Mouse (Mus musculus) embryonic fibroblast, embryonic 13.5 days (primary cell): Measurements from ENCODE around the gene Tmem63c. TPM values are rescaled to one million over a fixed set of nuclear protein-coding genes. Genes with fewer than 3 reads are reported as not detected.

Experiments used
- H3K27ac ChIP-seq: 2 replicates; pipeline ENCODE4 v1.5.1; 2012; ENCODE audit warnings: low read length, control low read depth, inconsistent platforms; ENCODE audit not compliant: insufficient read depth
- H3K4me1 ChIP-seq: 2 replicates; pipeline ENCODE4 v1.6.1; 2011; ENCODE audit warnings: low read length; ENCODE audit not compliant: control insufficient read depth, insufficient read depth
- H3K4me3 ChIP-seq: 2 replicates; pipeline ENCODE4 v1.5.1; 2011; ENCODE audit warnings: mild to moderate bottlenecking, control low read depth, low read length; ENCODE audit not compliant: insufficient read depth
- CTCF ChIP-seq: IDR thresholded peaks from 2 replicates; pipeline ENCODE4 v1.5.1; 2011; ENCODE audit warnings: mild to moderate bottlenecking, control low read depth, low read length, moderate library complexity, borderline replicate concordance; ENCODE audit not compliant: insufficient read depth
- POLR2A ChIP-seq: IDR thresholded peaks from 2 replicates; pipeline ENCODE4 v1.6.1; 2011; ENCODE audit warnings: low read depth, mild to moderate bottlenecking, control low read depth, low read length, moderate library complexity
- polyA plus RNA-seq: library from polyadenylated mRNA; stranded (reverse); fragments of >200 nt; gene quantifications from 2 replicates; pipeline ENCODE4 v1.2.4, GENCODE M21; 2011; ENCODE audit warnings: low read depth; ENCODE audit not compliant: missing spikeins, insufficient read length

Tmem63c gene
- polyA plus RNA-seq, 1 experiment: not detected

DNA sequence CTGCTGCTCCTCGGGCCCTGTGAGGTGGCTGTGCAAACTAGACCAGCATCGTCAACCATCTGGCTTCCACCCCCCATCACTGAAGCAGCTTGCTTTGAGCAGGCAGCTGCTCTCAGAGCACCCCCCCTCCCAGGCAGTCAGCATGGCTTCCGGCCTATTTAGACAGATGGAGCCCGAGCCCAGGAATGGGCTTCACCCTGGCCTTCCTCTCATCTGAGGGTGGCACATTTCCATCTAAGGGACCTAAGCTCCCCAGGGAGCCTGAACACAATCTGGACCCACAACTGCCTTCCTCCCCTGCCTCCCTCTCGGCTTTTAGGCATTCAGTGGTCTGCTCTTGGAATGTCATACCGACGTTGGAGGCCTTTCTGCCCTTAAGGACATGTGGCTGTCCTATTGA lies 22.1 kb downstream of the Tmem63c start:
- Histone ChIP-seq H3K4me3 (no peak overlapping the region), H3K4me1 (no peaks in the 10 kb centered on the region), H3K27ac (no peak overlapping the region)
- TF ChIP-seq POLR2A (no peak), CTCF (no peak)

DNA sequence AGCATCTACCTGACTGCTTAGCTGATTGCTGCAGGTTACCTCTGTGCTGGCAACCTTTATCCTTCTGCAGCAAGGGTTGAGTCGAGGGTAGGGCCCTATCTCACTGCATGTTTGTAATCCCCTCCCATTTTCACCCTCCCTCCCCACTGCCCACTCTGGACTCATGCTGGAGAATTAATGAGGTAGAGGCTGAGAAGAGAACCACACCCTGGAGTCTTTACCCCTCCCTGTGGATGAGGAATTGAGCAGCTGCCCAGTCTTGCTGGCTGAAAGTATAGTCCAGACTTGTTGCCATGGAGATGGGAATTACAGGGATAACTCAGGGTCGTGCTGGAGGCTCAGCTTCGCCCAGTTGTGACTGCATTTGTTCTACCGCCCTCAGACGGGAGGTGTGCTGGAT lies 23.6 kb downstream of the Tmem63c start:
- Histone ChIP-seq H3K27ac (no peak overlapping the region), H3K4me1 (no peaks in the 10 kb centered on the region), H3K4me3 (no peak overlapping the region)
- TF ChIP-seq CTCF: no peak

DNA sequence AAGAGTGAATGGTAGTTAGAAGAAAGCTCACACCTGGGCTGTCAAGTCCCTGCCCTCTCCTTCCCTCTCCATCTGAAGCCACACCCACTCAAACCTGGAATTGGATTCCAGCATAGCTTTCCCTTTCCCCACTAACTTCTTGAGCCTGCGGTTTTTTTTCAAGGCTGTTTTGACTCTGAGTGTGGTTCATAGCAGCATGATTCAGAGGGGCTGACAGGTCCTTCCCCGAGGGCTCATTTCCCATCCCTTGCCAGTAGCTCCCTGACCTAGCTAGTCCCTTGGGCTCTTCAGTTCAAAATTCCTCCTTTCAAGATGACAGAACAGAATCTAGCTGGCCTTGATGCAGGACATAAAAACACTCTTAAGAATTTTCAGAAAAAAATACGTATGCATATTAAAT lies 26.4 kb downstream of the Tmem63c start:
- Histone ChIP-seq H3K4me3 (no peak overlapping the region), H3K27ac (no peak overlapping the region), H3K4me1 (no peaks in the 10 kb centered on the region)
- TF ChIP-seq POLR2A: no peak
- TF ChIP-seq CTCF: no peak

DNA sequence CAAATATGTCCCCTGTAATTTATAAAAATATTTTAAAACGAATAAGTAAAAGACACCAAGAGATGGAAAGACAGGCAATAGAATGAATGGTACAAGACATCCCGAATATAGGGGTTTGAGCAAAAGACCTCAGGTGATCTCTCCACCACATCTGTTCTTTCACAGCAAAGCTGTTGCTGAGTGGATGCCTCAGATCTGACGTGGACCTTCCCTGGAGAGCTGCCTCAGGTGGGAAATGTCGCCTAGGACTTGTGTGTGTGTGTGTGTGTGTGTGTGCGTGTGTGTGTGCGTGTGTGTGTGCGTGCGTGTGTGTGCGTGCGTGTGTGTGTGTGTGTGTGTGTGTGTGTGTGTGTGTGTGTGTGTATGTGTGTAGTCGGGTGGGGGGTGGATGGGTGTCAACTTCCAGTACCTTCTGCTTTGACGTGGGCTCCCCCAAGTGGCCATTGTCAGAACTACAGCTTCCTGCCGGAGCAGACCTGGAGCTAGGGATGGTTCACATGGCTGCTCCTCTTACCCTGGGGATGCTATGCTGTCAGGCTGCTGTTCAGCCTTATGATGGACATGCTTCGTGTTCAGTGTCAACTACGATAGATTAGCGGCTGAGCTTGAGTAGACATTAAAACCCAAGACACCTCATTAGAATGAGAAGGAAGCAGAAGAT lies 31.7 kb downstream of the Tmem63c start:
- Histone ChIP-seq H3K4me1 (no peaks in the 10 kb centered on the region), H3K27ac (no peak overlapping the region), H3K4me3 (no peak overlapping the region)
- peak; percentile 74 for TF ChIP-seq CTCF
- TF ChIP-seq POLR2A: no peak

DNA sequence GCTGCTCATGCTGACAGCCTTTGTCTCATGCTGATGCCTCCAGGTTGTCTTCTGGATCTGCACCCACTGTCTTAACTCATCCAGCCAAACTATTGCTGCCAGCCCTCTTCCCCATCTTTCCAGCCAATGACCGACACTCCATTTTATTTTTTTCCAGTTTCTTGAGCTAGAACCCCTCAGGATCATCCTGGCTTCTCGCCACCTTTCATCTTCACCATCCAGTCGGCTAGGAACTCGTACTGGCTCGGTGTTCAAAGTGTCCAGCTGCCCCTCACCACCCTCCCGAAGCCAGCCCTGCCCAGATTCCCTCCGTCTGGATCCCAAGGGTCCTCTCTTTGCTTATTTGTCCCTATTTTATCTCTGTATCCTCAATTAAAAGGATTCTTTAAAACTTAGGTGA lies 33.7 kb downstream of the Tmem63c start:
- TF ChIP-seq POLR2A: no peak
- TF ChIP-seq CTCF: no peak
- H3K27ac ChIP-seq: no peak overlapping the region
- H3K4me3 ChIP-seq: no peak overlapping the region
- no peaks in the 10 kb centered on the region for H3K4me1 ChIP-seq

DNA sequence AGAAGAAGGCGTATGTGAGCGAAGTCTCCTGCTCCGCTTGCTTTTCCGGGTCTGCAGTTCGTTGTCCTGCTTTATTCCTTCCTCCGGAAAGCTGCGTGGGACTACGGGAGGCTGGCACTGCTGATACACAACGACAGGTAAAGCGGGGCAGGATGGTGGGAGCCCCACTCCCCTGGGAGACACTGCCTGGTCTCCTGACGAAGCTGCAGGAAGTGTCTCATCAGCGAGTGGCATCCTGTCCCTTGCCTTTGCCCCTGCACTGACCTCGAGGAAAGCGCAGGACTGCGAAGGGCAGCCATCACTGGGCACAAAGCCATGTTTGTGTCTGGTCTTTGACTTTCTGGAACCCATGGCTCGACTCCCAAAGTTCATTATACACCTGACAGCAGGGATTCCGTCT lies 35.9 kb downstream of the Tmem63c start:
- no peak for TF ChIP-seq POLR2A
- TF ChIP-seq CTCF: no peak
- no peaks in the 10 kb centered on the region for H3K4me1 ChIP-seq
- no peak overlapping the region for H3K4me3 ChIP-seq
- no peak overlapping the region for H3K27ac ChIP-seq

DNA sequence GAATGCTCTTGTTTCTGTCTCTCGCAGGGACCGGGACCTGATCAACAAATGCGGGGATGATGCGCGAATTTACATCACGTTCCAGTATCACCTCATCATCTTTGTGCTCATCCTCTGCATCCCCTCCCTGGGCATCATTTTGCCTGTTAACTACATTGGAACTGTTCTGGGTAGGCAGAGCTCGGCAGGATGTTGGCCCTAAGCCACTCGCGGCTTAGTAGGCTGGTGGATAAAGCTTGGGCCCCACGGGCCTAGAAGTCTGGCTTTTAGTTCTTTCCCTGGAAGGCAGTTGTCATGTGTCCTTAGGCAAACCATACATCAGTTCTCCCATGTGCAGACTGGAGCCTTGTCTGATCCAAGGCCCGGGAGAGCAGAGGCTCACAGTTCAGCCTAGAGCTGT lies 44.3 kb downstream of the Tmem63c start:
- Histone ChIP-seq H3K4me3 (no peak overlapping the region), H3K27ac (no peak overlapping the region), H3K4me1 (no peaks in the 10 kb centered on the region)
- TF ChIP-seq POLR2A (no peak), CTCF (no peak)

DNA sequence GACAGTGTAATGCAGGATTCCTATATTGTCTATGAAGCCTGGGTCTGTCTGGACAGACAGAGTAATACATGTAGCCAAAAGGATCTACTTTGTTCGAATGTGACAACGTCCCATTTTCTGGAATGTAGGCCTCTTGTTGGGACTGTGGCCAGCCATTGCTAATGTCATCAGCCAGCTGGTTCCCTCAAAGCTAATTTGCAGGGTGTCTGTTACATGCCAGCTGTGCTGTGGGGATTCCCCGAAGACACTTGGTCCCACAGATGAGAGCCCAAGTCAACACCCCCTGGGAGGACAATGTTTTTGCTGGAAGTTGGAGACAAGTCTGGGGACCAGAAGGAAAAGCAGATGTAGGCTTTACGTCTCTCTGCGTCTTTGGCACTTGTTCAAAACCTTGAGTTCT lies 45.3 kb downstream of the Tmem63c start:
- Histone ChIP-seq H3K27ac (no peak overlapping the region), H3K4me3 (no peak overlapping the region), H3K4me1 (no peaks in the 10 kb centered on the region)
- TF ChIP-seq POLR2A: no peak
- TF ChIP-seq CTCF: no peak

DNA sequence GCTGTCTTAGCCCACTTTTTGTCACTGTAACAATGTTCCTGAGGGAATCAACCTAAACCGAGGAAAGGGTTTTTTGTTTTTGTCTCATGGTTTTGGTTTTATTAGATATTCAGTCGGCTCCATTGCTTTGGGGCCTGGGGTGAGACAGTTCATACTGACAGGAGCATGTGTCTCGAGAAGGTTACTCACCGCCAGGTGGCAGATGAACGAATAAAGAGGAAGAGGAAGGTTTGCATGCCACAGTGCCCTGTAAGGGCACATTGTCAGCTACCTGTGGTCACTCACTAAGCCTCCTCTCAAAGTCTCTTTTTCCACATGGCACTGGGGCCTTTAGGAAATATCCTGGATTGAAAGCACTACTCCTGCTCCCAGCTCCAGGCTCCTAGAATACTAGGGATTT lies 49.4 kb downstream of the Tmem63c start:
- Histone ChIP-seq H3K4me1 (no peaks in the 10 kb centered on the region), H3K4me3 (no peak overlapping the region), H3K27ac (no peak overlapping the region)
- no peak for TF ChIP-seq POLR2A
- no peak for TF ChIP-seq CTCF

DNA sequence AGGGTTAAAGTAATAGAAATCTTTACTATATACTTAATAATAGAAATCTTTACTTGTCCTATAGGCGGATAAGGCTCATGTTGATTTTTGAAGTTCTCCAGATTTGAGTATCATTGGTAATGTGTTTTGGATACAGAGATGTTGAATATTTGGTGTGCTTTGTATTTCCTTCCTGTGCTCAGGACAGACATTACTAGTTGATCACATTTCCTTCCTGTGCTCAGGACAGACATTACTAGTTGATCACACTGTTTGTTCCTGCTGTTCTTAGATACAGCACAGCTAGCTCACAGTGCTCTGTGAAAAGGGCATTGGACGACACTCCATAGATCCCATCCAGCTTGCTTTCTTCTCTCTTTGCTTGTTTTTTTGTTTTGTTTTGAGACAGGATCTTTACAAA lies 55.5 kb downstream of the Tmem63c start:
- H3K4me3 ChIP-seq: no peak overlapping the region
- H3K27ac ChIP-seq: no peak overlapping the region
- no peaks in the 10 kb centered on the region for H3K4me1 ChIP-seq
- TF ChIP-seq POLR2A (no peak), CTCF (no peak)

DNA sequence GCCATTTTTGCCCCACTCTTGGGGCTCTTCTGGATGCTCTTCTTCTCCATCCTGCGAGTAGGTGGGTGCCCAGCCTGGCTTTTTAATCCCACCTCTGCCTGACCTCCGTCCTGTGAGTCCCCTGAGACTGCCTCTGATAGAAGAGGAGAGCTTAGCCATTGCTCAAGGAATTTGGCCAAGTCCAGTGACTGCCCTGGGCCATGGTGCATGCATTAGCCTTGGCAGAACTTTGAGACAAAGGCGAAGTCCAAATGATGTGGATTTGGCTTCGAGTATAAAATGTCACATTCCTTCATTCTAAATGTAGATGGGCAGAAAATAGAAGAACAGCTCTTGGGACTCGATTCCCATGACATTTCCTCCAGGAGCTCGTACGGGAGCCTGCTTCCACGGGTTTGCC lies 61.7 kb downstream of the Tmem63c start:
- H3K4me1 ChIP-seq: no peaks in the 10 kb centered on the region
- no peak overlapping the region for H3K27ac ChIP-seq
- TF ChIP-seq CTCF (no peak), POLR2A (no peak)
- H3K4me3 ChIP-seq: no peak overlapping the region
